Mouse (Mus musculus): Measurements from ENCODE around the gene Asgr1.
A peak's percentile ranks its signal among the peaks of the same experiment; 100 is the strongest.

Asgr1 gene

GRCm38 (mm10) chr11:70026689-70027088 lies 27.2 kb upstream of the Asgr1 start:
- DNase-seq (ENCODE audit: low read depth) = no peak

DNA sequence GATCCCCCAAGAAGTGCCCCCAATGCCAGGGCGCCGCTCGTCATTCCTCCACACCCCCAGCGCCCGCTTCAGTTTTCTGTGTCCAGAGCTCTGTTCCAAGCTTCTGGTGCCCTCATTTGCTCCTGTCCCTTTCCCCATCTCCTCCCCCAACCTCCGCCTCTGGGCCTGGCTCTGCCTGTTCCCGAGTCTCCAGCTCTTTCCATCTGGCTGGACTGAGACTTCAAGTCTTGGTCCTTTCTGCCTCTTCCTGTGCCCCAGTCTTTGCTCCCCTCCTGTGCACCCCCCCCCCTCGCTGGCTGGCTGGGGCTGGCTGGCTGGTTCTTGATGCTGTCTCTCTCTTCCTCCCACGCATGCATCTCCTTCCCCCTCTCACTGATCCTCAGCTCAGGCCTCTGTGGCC lies 26.5 kb upstream of the Asgr1 start:
- DNase-seq (ENCODE audit: low read depth) = peak; percentile 67

GRCm38 (mm10) chr11:70028401-70029129 lies 25.3 kb upstream of the Asgr1 start:
- no peak for DNase-seq (ENCODE audit: low read depth)

GRCm38 (mm10) chr11:70029130-70029801 lies 24.6 kb upstream of the Asgr1 start:
- DNase-seq (ENCODE audit: low read depth) = peak; percentile 90

DNA sequence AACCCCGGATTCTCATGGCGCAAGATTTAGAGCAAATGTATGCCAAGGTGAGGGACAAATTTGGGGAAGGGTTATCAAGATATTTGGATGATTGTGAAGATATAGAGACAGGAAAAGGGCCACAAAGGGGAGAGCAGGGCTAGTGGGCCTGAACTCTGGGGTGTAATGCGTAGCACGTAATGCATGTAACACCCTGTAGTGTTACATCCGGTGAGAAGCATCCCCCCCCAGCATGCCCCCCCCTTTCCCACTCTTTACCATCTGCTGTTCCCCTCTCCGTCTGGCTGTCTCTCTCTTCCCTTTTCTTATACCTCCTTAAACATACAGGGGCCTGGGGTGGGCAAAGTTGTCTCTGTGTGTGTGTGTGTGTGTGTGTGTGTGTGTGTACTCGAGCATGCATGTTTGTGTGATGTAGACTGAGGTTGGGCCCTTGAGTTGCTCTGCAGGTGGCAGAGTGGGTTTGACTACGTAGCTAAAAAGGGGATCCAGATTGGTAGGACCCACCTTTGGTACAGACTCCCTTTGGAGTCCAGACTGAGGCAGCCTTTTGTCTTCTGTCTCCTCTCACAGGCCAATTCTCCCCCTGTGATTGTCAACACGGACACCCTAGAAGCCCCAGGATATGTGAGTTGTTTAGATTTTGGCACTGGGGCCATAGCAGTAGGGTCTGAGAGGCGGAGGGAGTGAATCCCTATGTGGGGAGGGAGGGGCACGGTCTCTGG lies 23.9 kb upstream of the Asgr1 start:
- no peak for DNase-seq (ENCODE audit: low read depth)

DNA sequence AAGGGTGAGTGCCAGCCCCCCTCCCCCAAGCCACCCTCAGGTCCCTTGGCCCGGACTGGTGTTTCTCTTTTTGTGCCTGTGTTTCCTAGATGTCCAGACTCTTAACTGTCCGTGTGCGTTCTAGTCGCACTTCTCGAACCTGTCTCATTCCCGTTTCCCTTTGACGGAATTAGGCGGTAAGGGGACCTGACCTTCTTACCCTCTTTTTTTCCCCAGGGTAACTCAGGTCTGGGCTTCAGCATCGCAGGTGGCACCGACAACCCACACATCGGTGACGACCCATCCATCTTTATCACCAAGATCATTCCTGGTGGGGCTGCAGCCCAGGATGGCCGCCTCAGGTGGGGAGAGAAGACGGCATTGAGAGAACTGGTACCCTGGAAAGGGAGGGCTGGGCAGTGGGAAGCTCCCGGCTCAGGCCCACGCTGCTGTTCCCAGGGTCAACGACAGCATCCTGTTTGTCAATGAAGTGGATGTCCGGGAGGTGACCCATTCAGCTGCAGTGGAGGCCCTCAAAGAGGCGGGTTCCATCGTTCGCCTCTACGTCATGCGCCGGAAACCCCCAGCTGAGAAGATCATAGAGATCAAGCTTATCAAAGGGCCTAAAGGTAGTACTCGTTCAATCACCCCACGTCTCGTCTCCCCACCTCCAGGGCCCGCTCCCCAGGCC lies 23.1 kb upstream of the Asgr1 start:
- no peak for DNase-seq (ENCODE audit: low read depth)

- DNase-seq (ENCODE audit: low read depth) = no peak
These were observed 22.6 kb upstream of the Asgr1 start for GRCm38 (mm10) chr11:70031321-70031670.

- DNase-seq (ENCODE audit: low read depth) = no peak
These were observed 15.7 kb upstream of the Asgr1 start for GRCm38 (mm10) chr11:70038174-70038573.

DNA sequence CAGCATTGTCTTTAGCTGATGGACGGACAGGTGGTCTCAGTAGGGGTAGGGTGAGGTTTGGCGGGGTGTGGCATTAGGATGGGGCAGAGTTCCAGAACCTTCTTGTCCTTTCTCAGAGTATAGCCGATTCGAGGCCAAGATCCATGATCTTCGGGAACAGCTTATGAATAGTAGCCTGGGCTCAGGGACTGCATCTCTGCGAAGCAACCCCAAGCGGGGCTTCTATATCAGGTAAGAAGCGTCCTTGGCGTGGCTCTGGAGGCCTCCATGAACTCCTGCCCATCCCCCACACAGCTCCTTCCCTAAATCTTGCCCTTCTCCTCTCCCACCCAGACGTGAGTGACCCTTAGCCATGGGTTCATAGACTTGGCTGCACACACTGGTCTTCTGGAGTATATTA lies 14.3 kb upstream of the Asgr1 start:
- DNase-seq (ENCODE audit: low read depth) = no peak

DNA sequence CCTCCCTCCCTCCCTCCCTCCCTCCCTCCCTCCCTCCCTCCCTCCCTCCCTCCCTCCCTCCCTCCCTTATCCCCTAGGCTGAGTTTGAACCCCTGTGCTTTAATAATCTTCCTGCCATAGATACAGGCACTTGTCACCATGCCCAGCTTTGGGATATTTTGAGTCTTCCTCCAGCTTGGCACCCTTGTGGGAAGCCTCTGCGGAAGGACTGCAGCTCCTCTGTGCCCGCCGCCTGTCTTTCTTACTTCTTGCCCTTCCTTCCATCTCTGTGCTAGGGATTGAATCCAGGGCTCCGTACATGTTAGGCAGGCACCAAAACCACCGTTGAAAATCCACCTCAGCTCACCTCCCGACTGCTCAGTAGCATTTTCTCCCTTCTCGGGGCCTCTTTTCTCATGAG lies 13.7 kb upstream of the Asgr1 start:
- DNase-seq (ENCODE audit: low read depth) = no peak

GRCm38 (mm10) chr11:70042309-70043085 lies 11.4 kb upstream of the Asgr1 start:
- DNase-seq (ENCODE audit: low read depth) = no peak

GRCm38 (mm10) chr11:70043665-70044064 lies 10.2 kb upstream of the Asgr1 start:
- DNase-seq (ENCODE audit: low read depth) = no peak

DNA sequence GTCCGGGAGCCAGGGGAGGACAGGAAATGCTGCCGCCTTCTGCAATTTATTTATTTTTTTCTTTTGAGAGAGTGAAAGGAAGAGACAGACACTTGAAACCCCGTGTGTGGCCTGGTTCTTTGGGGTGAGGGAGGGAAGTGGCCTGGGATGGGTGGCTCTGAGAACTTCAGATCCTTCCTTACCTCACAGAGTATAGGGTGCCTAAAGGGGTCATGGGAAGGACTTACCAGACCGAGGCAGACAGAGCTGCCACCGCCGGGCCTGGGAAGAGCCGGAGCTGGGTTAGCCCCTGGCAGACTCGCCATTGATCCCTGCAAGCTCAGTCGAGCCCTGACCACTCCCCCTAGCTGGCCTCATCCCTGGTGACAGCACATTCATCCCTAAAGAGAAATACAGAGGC lies 8.4 kb upstream of the Asgr1 start:
- no peak for DNase-seq (ENCODE audit: low read depth)

- no peak for DNase-seq (ENCODE audit: low read depth)
These were observed 4.5 kb upstream of the Asgr1 start for GRCm38 (mm10) chr11:70049366-70049765.

- DNase-seq (ENCODE audit: low read depth) = peak; percentile 58
These were observed 4.1 kb upstream of the Asgr1 start for GRCm38 (mm10) chr11:70049816-70050215.

DNA sequence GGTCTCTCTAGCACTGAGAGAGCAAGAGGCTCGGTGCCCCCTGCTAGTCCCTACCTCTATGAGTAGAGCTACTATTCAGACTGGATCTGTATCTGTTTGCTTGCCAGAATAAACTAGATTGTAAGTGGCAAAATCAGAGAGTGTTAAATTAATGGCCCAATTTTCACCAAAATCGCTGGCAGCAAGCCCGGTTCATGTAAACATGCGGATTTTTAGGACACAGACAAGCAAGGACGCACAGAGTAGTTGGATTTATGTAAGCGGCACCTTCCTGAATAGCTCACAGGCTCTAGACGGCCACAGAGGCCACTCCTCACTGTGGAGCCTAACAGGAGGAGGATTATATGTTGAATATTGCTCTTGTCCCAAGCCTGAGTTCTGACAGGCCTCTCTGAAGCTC lies 729 bp upstream of the Asgr1 start:
- DNase-seq (ENCODE audit: low read depth) = no peak

GRCm38 (mm10) chr11:70055618-70056214 lies 1.8 kb downstream of the Asgr1 start:
- DNase-seq (ENCODE audit: low read depth) = peak; percentile 85

- DNase-seq (ENCODE audit: low read depth) = no peak
These were observed 3.9 kb downstream of the Asgr1 start for GRCm38 (mm10) chr11:70057805-70058204.

GRCm38 (mm10) chr11:70059930-70060329 lies 6.0 kb downstream of the Asgr1 start:
- no peak for DNase-seq (ENCODE audit: low read depth)

GRCm38 (mm10) chr11:70063053-70063452 lies 9.2 kb downstream of the Asgr1 start:
- no peak for DNase-seq (ENCODE audit: low read depth)

GRCm38 (mm10) chr11:70066701-70067100 lies 12.8 kb downstream of the Asgr1 start:
- DNase-seq (ENCODE audit: low read depth) = no peak
